In genomic region chr8:125078771-125079384, GRCm38 (mm10) we compare ENCODE assay signal across 8 mouse cellular contexts. TPM values are rescaled to one million over a fixed set of nuclear protein-coding genes. Genes with fewer than 3 reads are reported as not detected.
DNase-seq lines count a peak whose midpoint lies in the region; ATAC-seq lines count a peak whose summit lies in the region.
"Had no signal": no experiment of that assay in that cellular context is flagged by ENCODE, and none has a peak within 500 bp of the region (broad histone marks: within the 10 kb centered on the region; RNA-seq: fewer than 3 reads in every experiment).

No protein-coding gene starts in this region.

- 43% methylated on average over 9 of the region's 9 CpGs for WGBS in intestine, embryonic 15.5 days
- WGBS in lung, embryonic 16.5 days = 27% methylated on average over 9 of the region's 9 CpGs

- H3K9ac ChIP-seq in intestine, embryonic 15.5 days = no peak overlapping the region
- H3K9ac ChIP-seq in lung, embryonic 16.5 days (ENCODE audit: low read length) = no peak overlapping the region
- H3K9ac ChIP-seq: heart, embryonic 15.5 days had no signal

- DNase-seq in Muller cell, postnatal 12 days (ENCODE audit: inconsistent ontology term) = peak; percentile 68
- peak; percentile 76 for DNase-seq in adrenal gland, adult 8-10 months
- no peak for DNase-seq in urinary bladder, postnatal 10 days (ENCODE audit: low spot score)

- H3K4me1 ChIP-seq in intestine, embryonic 15.5 days (replicated peaks) = peaks cover 5% of the 10 kb centered on the region; the same call in 1 of the 2 replicates
- peaks cover 22% of the 10 kb centered on the region for H3K4me1 ChIP-seq in lung, embryonic 16.5 days (replicated peaks; ENCODE audit: control insufficient read depth, insufficient read depth, low read length)

- H3K27ac ChIP-seq in intestine, embryonic 15.5 days = no peak overlapping the region
- no peak overlapping the region for H3K27ac ChIP-seq in lung, embryonic 16.5 days (ENCODE audit: low read length)
- H3K27ac ChIP-seq: heart, embryonic 15.5 days had no signal

- peak; percentile 86 for ATAC-seq in frontal cortex, adult (ENCODE audit: low TSS enrichment)
- ATAC-seq in intestine, embryonic 15.5 days = 0 out of 2 replicates have a peak, but pooled peaks have one; percentile 50
- peak; percentile 52; the same call in 1 of the 2 replicates for ATAC-seq in lung, embryonic 16.5 days (ENCODE audit: low read depth)
- no peak for ATAC-seq in megakaryocyte-erythroid progenitor cell, adult 5-6 weeks (replicated peaks; ENCODE audit: low FRiP score, low TSS enrichment, poor library complexity, severe bottlenecking)

- H3K4me3 ChIP-seq in intestine, embryonic 15.5 days (replicated peaks) = no peak overlapping the region
- no peak overlapping the region for H3K4me3 ChIP-seq in lung, embryonic 16.5 days (ENCODE audit: low read length)
- H3K4me3 ChIP-seq: heart, embryonic 15.5 days had no signal

- H3K4me2 ChIP-seq in intestine, embryonic 15.5 days (replicated peaks) = no peak overlapping the region
- H3K4me2 ChIP-seq in lung, embryonic 16.5 days (ENCODE audit: low read depth, low read length) = no peak overlapping the region
- H3K4me2 ChIP-seq: heart, embryonic 15.5 days had no signal

- H3K36me3 ChIP-seq in intestine, embryonic 15.5 days = no peaks in the 10 kb centered on the region
- H3K36me3 ChIP-seq in lung, embryonic 16.5 days (ENCODE audit: control insufficient read depth, insufficient read depth, low read length) = no peaks in the 10 kb centered on the region
- H3K36me3 ChIP-seq: heart, embryonic 15.5 days had no signal

- no peaks in the 10 kb centered on the region for H3K9me3 ChIP-seq in intestine, embryonic 15.5 days
- no peaks in the 10 kb centered on the region for H3K9me3 ChIP-seq in lung, embryonic 16.5 days (ENCODE audit: control insufficient read depth, low read length)
- H3K9me3 ChIP-seq: heart, embryonic 15.5 days had no signal

- H3K27me3 ChIP-seq in intestine, embryonic 15.5 days (replicated peaks) = no peaks in the 10 kb centered on the region
- H3K27me3 ChIP-seq in lung, embryonic 16.5 days (ENCODE audit: control insufficient read depth, insufficient read depth, low read depth, low read length) = no peaks in the 10 kb centered on the region
- H3K27me3 ChIP-seq: heart, embryonic 15.5 days had no signal

RNA-seq across cellular contexts. Expression of gene Disc1, which starts 24.9 kb away (rescaled TPM):
- 1 to 10 TPM; 1.2 to 4.2 (median 2.2) TPM for total RNA-seq in adrenal gland, adult 8-10 months (2022)
- polyA plus RNA-seq in intestine, embryonic 15.5 days (2015; fragmentation: Nextera tagmentation; extraction: Ambion mirVana) = 1.6 and 1.9 TPM in 2 replicates
- polyA plus RNA-seq in lung, embryonic 16.5 days (2015; fragmentation: Nextera tagmentation; extraction: Ambion mirVana) = 2.6 and 2.8 TPM in 2 replicates
- not detected in 2 replicates for total RNA-seq in megakaryocyte-erythroid progenitor cell, adult 5-6 weeks (2014; fragmentation: Nextera tagmentation)
- 0.69 TPM in 1 of 2 replicates, not detected in the other for total RNA-seq in megakaryocyte-erythroid progenitor cell, adult 5-6 weeks (2017)
